Mouse (Mus musculus): ENCODE measurements around the gene Il21r.
A peak's percentile ranks its signal among the peaks of the same experiment; 100 is the strongest.

The Il21r gene

GRCm38 (mm10) chr7:125575738-125576540, 27.3 kb upstream of the Il21r start:
- DNase-seq, result no peak

GRCm38 (mm10) chr7:125576982-125577381, 26.2 kb upstream of the Il21r start:
- DNase-seq, result no peak

GRCm38 (mm10) chr7:125577486-125578088, 25.6 kb upstream of the Il21r start:
- peak; percentile 48 for DNase-seq

GRCm38 (mm10) chr7:125578106-125578505, 25.1 kb upstream of the Il21r start:
- DNase-seq, result no peak

- DNase-seq, result no peak
Measured at GRCm38 (mm10) chr7:125579545-125580219, 23.5 kb upstream of the Il21r start.

- DNase-seq, result no peak
Measured at GRCm38 (mm10) chr7:125580220-125580549, 23.0 kb upstream of the Il21r start.

GRCm38 (mm10) chr7:125580625-125581316, 22.5 kb upstream of the Il21r start:
- no peak for DNase-seq

- peak; percentile 83 for DNase-seq
Measured at GRCm38 (mm10) chr7:125581317-125581672, 21.9 kb upstream of the Il21r start.

GRCm38 (mm10) chr7:125583325-125584004, 19.8 kb upstream of the Il21r start:
- no peak for DNase-seq

GRCm38 (mm10) chr7:125584005-125584369, 19.2 kb upstream of the Il21r start:
- no peak for DNase-seq

- DNase-seq, result no peak
Measured at GRCm38 (mm10) chr7:125586355-125586754, 16.9 kb upstream of the Il21r start.

- no peak for DNase-seq
Measured at GRCm38 (mm10) chr7:125588721-125589120, 14.5 kb upstream of the Il21r start.

- DNase-seq, result no peak
Measured at GRCm38 (mm10) chr7:125589896-125590295, 13.3 kb upstream of the Il21r start.

- no peak for DNase-seq
Measured at GRCm38 (mm10) chr7:125593831-125594230, 9.4 kb upstream of the Il21r start.

GRCm38 (mm10) chr7:125596406-125596805, 6.8 kb upstream of the Il21r start:
- DNase-seq, result no peak

GRCm38 (mm10) chr7:125597083-125597482, 6.1 kb upstream of the Il21r start:
- no peak for DNase-seq

GRCm38 (mm10) chr7:125597516-125598347, 5.5 kb upstream of the Il21r start:
- no peak for DNase-seq

- no peak for DNase-seq
Measured at GRCm38 (mm10) chr7:125599373-125599973, 3.8 kb upstream of the Il21r start.

GRCm38 (mm10) chr7:125600136-125600535, 3.1 kb upstream of the Il21r start:
- DNase-seq, result no peak

- DNase-seq, result no peak
Measured at GRCm38 (mm10) chr7:125600612-125601279, 2.5 kb upstream of the Il21r start.

GRCm38 (mm10) chr7:125601280-125601670, 2.0 kb upstream of the Il21r start:
- no peak for DNase-seq
